Mouse (Mus musculus): ENCODE results near the gene Tedc1. TPM values are rescaled to one million over a fixed set of nuclear protein-coding genes. Genes with fewer than 3 reads are reported as not detected.

Gene Tedc1
- polyA plus RNA-seq, 1 experiment = 4.2 TPM

DNA sequence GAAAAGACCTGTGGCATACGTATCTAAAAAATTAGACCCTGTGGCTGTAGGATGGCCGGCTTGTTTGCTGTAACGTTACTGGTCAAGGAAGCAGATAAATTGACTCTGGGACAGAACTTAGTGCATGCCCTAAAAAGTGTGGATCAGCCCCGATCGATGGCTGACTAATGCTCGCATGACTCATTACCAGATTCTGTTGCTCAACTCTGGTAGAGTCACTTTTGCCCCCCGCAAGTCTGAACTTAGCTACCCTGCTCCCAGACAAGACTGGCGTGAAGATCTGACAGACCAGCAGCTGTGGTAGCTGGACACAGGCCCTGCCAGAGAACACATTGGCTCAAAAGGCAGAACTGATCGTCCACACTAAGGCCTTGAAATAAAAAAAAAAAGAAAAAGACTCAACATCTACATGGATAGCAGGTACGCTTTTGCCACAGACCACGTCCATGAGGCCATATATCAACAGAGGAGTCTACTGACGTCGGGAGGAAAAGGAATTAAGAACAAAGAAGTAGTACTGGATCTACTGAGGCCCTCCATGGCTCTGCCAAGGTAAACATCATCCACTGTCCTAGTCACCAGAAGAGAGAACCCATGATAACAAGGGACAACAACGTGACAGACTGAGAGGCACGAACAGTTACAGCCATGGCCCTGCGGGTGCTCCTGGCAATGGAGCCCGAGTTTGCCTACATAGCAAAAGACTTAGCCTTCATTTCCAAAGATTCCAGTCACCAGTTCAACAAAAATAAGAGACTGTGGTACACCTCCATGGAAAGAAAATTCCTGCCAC, 54.6 kb downstream of the Tedc1 start:
- 75% methylated on average over 17 of the region's 17 CpGs for WGBS
- TF ChIP-seq CTCF (IDR thresholded peaks at IDR 0.05; ENCODE audit: insufficient read depth, low read length) = no peak
- H3K4me3 ChIP-seq (replicated peaks; ENCODE audit: extremely low read depth, low read depth, low read length) = no peak overlapping the region
- no peak for DNase-seq
- no peaks in the 10 kb centered on the region for H3K4me1 ChIP-seq (ENCODE audit: control insufficient read depth, insufficient read depth, low read length)

DNA sequence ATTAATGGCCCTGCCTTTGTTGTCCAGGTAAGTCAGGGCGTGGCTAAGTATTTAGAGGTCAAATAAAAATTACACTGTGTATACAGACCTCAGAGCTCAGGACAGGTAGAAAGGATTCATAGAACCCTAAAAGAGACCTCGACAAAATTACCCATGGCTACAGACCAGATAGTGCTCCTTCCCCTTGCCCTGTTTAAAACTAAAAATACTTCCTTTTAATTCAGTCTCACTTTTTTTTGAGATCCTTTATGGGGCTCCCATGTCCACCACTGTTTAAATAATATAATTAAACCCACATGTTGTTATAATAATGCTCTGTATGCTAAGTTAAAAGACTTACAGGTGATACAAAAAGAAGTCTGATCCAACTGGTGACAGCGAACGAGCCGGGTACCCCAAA, 55.6 kb downstream of the Tedc1 start:
- H3K4me1 ChIP-seq (ENCODE audit: control insufficient read depth, insufficient read depth, low read length) = no peaks in the 10 kb centered on the region
- WGBS = 81% methylated on average over 5 of the region's 5 CpGs
- DNase-seq = no peak
- no peak overlapping the region for H3K4me3 ChIP-seq (replicated peaks; ENCODE audit: extremely low read depth, low read depth, low read length)
- TF ChIP-seq CTCF (IDR thresholded peaks at IDR 0.05; ENCODE audit: insufficient read depth, low read length) (no peak), POLR2A (IDR thresholded peaks at IDR 0.05; ENCODE audit: borderline replicate concordance, extremely low read depth, low read depth, low read length) (no peak)

DNA sequence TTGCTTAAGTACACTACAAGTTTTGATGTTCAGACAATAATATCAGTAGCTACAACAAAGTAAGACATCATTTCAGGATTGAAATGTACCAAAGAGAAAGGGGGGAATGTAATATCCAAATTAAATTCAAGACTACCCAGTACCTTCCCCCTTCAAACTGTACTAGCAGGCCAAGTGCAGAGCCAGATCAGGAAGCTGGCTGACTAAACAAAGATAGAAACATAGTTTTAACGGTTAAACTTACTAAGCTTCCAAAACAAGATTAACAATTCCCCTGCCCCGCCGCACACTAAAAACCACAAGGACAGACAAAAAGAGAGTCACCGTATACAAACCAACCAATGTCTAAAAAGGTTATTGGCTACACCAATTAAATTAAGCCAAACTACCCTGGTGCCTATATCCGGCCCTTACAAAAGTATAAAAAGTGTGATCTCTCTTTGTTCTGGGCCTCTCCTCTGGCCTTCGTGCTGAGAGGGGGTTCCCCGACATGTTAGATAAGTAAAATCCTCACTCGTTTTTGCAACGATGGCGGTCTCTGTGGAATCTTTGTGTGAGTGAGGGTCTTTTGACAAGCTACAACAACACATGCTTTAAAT, 56.2 kb downstream of the Tedc1 start:
- 79% methylated on average over 10 of the region's 10 CpGs for WGBS
- Histone ChIP-seq H3K4me3 (replicated peaks; ENCODE audit: extremely low read depth, low read depth, low read length) (no peak overlapping the region), H3K4me1 (ENCODE audit: control insufficient read depth, insufficient read depth, low read length) (no peaks in the 10 kb centered on the region)
- DNase-seq = no peak
- TF ChIP-seq CTCF (IDR thresholded peaks at IDR 0.05; ENCODE audit: insufficient read depth, low read length) = no peak
- no peak for TF ChIP-seq POLR2A (IDR thresholded peaks at IDR 0.05; ENCODE audit: borderline replicate concordance, extremely low read depth, low read depth, low read length)

DNA sequence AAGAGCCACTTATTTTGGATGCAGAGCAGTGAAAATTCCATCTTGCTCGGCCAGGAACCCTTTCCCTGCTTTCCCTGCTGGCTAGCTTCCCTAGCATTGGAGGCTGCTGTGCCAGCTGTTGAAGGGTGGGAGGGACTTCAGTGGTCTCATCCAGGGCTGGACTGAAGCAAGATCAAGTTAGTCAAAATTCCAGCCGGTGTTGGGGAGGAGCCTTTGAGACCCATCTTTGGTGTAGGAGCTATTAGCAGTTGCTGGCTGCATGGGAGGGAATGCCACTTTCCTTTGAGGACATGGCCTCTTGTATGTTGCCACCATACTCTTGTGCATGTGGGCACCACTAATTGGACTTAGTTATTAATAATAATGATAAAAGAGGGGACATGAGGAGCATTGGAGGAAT, 57.0 kb downstream of the Tedc1 start:
- H3K4me1 ChIP-seq (ENCODE audit: control insufficient read depth, insufficient read depth, low read length) = no peaks in the 10 kb centered on the region
- H3K4me3 ChIP-seq (replicated peaks; ENCODE audit: extremely low read depth, low read depth, low read length) = no peak overlapping the region
- TF ChIP-seq CTCF (IDR thresholded peaks at IDR 0.05; ENCODE audit: insufficient read depth, low read length) (no peak), POLR2A (IDR thresholded peaks at IDR 0.05; ENCODE audit: borderline replicate concordance, extremely low read depth, low read depth, low read length) (no peak)
- 60% methylated on average over 2 of the region's 2 CpGs for WGBS
- DNase-seq = no peak

DNA sequence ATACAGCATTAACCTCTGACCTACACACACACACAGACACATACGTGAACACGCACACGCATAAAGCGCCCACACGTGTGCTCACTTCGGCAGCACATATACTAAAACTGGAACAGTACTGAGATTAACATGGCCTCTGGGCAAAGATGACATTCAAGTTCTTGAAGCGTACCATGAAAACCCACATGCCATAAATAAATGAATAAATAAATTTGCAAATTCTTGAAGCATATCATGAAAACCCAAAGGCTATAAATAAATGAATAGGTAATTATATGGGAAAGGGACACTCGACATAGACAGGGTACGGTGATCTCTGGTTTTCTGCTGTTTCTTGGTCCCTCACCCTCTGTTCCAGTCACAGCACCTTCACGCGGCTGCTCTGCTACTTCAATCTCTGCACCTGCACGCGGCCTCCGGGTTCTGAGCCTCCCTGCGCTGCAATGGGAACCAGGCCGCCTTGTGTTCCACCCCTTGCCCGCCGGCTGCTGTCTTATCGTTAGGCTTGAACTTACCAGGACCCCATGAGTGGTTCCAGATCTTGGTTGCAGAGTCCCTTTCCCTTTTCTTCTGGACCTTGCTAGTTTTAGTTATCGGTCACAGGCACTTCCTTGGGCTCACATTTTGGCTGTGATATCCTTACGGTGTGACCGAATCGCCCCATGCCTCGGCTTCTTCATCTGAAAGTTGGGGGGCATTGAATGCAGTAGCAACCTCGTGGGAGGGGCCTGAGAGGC, 58.0 kb downstream of the Tedc1 start:
- 85% methylated on average over 25 of the region's 25 CpGs for WGBS
- DNase-seq = no peak
- Histone ChIP-seq H3K4me3 (replicated peaks; ENCODE audit: extremely low read depth, low read depth, low read length) (no peak overlapping the region), H3K4me1 (ENCODE audit: control insufficient read depth, insufficient read depth, low read length) (no peaks in the 10 kb centered on the region)
- TF ChIP-seq POLR2A (IDR thresholded peaks at IDR 0.05; ENCODE audit: borderline replicate concordance, extremely low read depth, low read depth, low read length) = no peak
- TF ChIP-seq CTCF (IDR thresholded peaks at IDR 0.05; ENCODE audit: insufficient read depth, low read length) = no peak

DNA sequence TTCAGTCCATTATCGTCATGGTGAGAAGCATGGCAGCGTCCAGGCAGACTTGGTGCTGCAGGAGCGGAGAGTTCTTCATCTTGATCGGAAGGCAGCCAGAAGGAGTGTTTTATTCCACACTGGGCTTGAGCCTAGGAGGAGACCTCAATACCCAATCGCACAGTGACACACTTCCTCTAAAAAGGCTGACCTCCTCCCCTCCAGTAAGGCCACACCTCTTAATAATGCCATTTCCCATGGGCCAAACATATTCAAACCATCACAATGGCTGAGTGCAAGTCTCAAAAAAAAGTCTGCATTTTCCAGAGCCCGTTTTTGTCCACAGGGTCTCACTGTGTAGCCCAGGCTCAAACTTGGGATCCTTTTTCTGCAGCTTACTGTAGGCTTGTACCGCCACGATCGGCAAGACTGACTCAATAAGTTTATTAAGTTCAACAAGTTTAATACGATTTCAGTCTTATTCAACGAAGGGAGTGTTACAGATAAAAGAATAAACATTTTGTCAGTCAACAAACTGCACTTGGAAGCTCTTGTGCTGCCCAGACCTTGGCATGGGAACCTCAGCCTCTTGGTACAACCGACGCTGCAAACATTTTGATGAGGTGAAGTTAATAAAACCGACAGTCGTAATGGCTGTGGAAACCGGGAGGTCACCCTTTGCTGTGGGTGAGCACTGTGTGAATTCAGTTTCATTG, 58.9 kb downstream of the Tedc1 start:
- no peak for DNase-seq
- 65% methylated on average over 16 of the region's 16 CpGs for WGBS
- H3K4me3 ChIP-seq (replicated peaks; ENCODE audit: extremely low read depth, low read depth, low read length) = no peak overlapping the region

More for the DNA sequence above, 58.9 kb downstream of the Tedc1 start:
- H3K4me1 ChIP-seq (ENCODE audit: control insufficient read depth, insufficient read depth, low read length) = no peaks in the 10 kb centered on the region
- TF ChIP-seq CTCF (IDR thresholded peaks at IDR 0.05; ENCODE audit: insufficient read depth, low read length) (no peak), POLR2A (IDR thresholded peaks at IDR 0.05; ENCODE audit: borderline replicate concordance, extremely low read depth, low read depth, low read length) (no peak)

Other genes starting within 250 kb of the Tedc1 start
- gene Jag2, start 226.6 kb upstream of the Tedc1 start, polyA plus RNA-seq (2012; rRNA removed) = 54.0 and 62.8 TPM in 2 replicates
- 43.4 and 47.4 TPM in 2 replicates for gene Nudt14, start 214.3 kb upstream of the Tedc1 start, polyA plus RNA-seq (2012; rRNA removed)
- gene Btbd6, start 179.9 kb upstream of the Tedc1 start, polyA plus RNA-seq (2012; rRNA removed) = 48.4 and 72.3 TPM in 2 replicates
- gene Brf1, start 155.7 kb upstream of the Tedc1 start, polyA plus RNA-seq (2012; rRNA removed) = 83.3 and 131 TPM in 2 replicates
- gene Pacs2, start 141.9 kb upstream of the Tedc1 start, polyA plus RNA-seq (2012; rRNA removed) = 51.8 and 54.8 TPM in 2 replicates
- 0.24 and 0.31 TPM in 2 replicates for gene Tex22, start 81.9 kb upstream of the Tedc1 start, polyA plus RNA-seq (2012; rRNA removed)
- 77.4 and 85.3 TPM in 2 replicates for gene Mta1, start 58.1 kb upstream of the Tedc1 start, polyA plus RNA-seq (2012; rRNA removed)
- gene Crip2, start 16.2 kb upstream of the Tedc1 start, polyA plus RNA-seq (2012; rRNA removed) = 1,334 and 1,488 TPM in 2 replicates
- gene Crip1, start 10.1 kb upstream of the Tedc1 start, polyA plus RNA-seq (2012; rRNA removed) = 746 and 1,492 TPM in 2 replicates
- 0.52 and 0.60 TPM in 2 replicates for gene Tmem121, start 29.5 kb downstream of the Tedc1 start, polyA plus RNA-seq (2012; rRNA removed)

All from lung, adult 2 months (tissue).